Mouse (Mus musculus) lung, postnatal 14 days (tissue): ENCODE results near the gene Noxred1.
"Not testable (repeated sequence)": the region's sequence is repeated elsewhere in the genome, so short reads cannot be mapped to it uniquely, and the experiment has no call there.

Experiments used
- DNase-seq: peaks from one replicate; pipeline ENCODE4 v3.0.0; 2021

Noxred1 gene

DNA sequence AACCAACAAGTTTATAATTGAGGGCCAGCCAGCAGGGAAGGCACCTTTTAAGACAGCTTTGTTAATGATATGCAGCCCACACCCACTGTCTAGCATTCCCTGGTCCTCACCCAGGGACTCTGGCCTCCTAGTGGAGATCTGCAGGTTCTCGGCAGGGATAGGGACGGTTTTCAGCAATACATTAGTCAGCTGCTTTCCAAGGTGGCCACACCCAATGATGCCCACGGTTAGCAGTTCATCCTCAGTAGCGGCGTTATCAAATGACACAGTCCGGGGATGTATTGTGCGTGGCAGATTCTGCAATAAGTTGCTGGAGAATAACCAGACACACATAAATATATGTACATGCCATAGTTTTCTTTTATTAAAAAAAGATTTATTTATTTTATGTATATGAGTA lies 11.7 kb downstream of the Noxred1 start:
- DNase-seq: no peak

GRCm38 (mm10) chr12:87224950-87225349 lies 13.6 kb downstream of the Noxred1 start:
- DNase-seq: no peak

DNA sequence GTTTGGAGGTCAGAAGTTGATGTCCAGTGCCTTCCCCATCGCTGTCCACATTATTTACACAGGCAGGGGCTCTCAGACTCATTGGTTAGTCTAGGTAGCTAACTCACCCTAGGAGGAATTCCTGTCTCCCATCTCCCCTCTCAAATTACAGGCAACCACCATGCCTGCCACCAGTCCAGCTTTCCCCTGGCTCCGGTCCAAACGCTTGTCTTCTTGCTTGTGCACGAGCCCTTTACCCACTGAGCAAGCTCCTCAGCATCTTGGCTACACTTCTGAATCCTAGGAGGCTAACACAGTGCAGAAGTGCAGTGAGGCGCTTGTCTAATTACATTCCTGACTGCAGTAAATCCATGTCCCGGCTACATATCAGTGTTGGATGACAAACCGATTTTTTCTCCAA lies 19.2 kb downstream of the Noxred1 start:
- DNase-seq: no peak

GRCm38 (mm10) chr12:87217596-87217995 lies 20.9 kb downstream of the Noxred1 start:
- DNase-seq: no peak

GRCm38 (mm10) chr12:87216053-87216452 lies 22.5 kb downstream of the Noxred1 start:
- no peak for DNase-seq

DNA sequence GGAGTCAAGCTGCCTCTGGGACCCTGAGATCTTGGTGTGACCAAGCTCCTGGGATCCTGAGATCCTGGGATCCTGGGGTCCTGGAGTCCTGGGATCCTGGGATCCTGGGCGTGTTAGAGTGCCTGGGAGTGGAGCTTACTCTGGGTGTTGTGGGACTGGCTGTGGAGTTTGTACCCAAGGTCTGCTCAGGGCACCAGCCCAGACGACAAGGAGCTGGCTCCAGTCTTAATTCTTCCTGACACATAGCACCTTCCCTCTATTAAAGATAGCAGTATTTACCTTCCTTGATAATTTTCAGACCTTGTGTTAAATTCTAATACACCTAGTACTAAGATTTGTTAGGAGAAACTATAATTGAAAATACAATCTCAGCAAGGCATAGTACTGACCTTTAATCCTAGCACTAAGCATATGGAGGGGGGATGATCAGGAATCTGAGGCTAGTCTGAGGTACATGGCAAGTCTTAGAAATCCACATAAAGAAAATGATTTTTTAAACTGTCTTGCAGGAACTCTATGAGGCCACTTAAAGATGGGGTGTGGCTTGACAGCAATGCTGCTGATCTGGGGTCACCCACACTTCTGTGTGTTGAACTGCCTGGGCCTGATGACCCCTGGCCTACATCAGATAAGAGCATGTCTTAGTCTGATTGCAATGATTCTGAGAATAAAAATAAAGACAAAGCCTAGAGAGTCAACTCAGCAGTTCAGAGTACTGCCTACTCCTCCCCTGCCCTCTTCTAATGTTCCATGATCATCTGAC lies 25.5 kb downstream of the Noxred1 start:
- DNase-seq: no peak

DNA sequence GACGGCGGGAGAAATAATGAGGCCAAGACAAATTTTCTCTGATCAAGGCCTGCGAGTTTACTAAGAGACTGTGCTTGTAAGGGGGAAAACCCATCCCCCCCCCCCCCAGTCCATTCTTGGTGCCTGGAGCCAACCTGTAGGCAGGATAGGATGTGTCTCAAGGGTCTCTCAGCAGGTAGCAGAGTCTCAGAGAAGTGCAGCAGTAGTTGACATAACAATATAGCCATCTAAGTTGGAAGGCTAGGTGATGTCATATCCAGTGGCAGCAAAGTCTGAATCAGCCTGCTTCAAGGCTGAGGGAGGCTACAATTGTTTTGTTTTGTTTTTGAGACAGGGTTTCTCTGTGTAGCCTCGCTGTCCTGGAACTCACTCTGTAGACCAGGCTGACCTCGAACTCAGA lies 32.7 kb downstream of the Noxred1 start:
- not testable (repeated sequence) for DNase-seq

- no peak for DNase-seq
These were observed 36.8 kb downstream of the Noxred1 start for GRCm38 (mm10) chr12:87201694-87202093.

GRCm38 (mm10) chr12:87199973-87200586 lies 38.5 kb downstream of the Noxred1 start, which contains the start of gene Tmed8:
Gene Tmed8, minus strand, starts transcription at chr12:87200454.
- peak; percentile 77 for DNase-seq

DNA sequence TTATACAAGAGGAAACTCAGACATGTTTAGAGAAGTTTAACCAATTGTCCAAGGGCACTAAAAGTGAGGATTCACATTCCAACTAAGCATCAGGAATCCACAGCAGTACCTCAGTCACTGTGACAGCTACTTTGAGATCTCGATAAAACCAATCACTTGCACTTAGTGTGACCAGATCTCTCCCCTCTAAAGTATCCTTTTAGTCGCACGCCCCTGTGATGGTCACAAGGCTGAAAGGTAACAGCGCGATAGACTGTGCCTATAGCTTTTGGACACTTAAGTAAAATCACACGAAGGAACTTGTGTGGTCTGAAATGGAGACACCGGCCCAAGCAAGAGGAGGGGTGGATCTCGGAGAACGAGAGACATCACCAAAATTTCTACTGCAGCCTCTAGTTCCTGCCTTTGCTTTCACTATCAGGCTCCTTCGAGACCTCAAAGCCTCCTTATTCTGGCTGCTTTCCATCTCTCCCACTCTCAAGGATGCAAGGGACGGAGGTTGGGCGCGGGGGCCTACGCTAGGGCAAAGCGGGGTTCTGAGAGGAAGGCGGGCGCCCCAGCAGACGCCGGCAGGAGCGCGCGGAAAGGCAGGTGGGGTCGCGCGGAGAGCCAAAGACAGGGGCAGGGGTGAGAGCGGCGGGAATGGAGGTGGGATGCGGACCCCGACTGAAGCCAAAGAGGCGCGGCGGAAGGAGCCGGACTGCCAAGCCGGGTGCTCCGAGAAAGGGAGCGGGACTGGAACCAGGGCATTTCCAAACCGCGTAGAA lies 39.1 kb downstream of the Noxred1 start, which contains the start of gene Samd15:
Gene Samd15 (plus strand): TSS at position 518 of the 767 bp plus-strand sequence.
- peak; percentile 41 for DNase-seq

GRCm38 (mm10) chr12:87198792-87199191 lies 39.7 kb downstream of the Noxred1 start:
- DNase-seq: no peak

DNA sequence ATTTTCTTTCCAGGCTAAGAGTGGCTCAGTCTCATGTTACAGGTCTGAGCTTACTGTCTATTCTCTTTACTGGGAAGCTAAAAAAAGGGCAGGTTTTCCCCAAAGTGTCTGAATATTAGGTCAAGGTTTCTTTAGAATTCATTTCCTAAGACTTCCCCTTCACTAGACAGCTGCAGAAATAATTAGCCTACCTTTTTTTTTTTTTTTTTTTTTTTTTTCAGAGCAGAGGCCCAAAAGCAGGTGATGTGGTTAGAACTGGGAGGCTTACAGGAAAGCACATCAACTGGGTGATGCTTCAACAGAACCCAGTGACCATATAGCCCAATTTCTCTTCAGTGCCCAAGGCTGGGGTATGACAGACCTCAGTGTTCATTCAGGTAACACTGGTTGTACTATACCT lies 42.2 kb downstream of the Noxred1 start:
- DNase-seq: no peak

DNA sequence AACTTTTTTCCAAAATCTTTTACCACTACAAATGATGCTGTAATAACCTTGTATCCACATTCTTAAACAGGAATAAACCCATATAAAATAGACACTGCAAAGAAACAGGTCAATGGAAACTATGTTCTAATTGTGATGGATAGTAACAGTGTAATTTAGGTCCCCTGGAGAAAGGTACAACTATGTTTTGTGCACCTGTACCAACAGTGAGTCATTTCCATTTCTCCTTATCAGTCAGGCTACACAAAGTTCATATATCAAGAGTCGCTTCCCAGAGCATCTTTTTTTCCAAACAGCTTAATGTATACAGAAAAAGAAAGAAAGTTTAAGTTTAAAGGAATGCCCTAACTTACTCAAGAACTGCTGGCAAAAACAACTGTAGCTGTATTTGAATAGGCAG lies 43.5 kb downstream of the Noxred1 start:
- no peak for DNase-seq

- no peak for DNase-seq
These were observed 45.5 kb downstream of the Noxred1 start for GRCm38 (mm10) chr12:87193008-87193407.

GRCm38 (mm10) chr12:87177631-87178030 lies 60.9 kb downstream of the Noxred1 start:
- no peak for DNase-seq

DNA sequence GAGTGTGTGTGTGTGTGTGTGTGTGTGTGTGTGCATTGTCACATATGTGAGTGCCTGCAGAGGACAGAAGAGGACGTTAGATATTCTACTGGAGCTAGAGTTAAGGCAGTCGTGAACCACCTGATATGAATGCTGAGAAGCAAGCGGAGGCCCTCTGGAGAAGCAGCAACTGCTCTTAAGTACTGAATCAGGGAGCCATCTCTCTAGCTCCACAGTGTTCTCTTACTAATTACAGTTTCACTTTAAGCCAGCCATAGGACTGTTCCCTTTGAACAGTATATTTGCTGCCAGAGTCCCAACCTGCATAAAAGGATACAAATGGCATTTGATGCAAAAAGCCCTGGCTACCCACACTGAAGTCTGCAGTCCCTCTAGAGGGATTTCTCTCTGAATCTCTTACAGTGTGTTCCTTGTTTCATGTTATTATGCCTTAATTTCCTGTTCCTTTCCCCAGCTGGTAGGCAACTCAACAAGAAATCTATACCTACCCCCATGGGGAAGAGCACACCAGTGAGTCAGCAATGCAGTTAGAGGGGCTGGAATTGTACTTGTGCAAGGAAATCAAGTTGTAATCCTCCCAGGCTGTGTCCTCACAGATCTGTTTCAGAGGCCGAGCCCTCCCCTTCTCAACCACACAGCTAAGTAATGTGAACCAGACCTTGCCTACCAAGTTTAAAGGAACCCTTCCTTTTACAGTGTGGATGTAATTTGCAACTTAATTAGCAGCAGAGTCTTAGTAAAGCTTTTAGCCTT lies 63.2 kb downstream of the Noxred1 start:
- no peak for DNase-seq
